Mouse (Mus musculus) frontal cortex, postnatal 10 days (tissue): ENCODE results near the gene Dvl2.
"Not testable (repeated sequence)": the region's sequence is repeated elsewhere in the genome, so short reads cannot be mapped to it uniquely, and the experiment has no call there.

Experiments used
- DNase-seq, 2 experiments: peaks; one replicate each; pipeline ENCODE4 v3.0.0; 2022; ENCODE audit warnings: low spot score in 2 of 2, mixed read lengths in 1 of 2

Dvl2 gene

GRCm38 (mm10) chr11:70010033-70010432, 9.6 kb downstream of the Dvl2 start:
- no peak for DNase-seq

- DNase-seq = no peak
Observed at GRCm38 (mm10) chr11:70010548-70010947, 10.2 kb downstream of the Dvl2 start.

- no peak for DNase-seq
Observed at GRCm38 (mm10) chr11:70010961-70011360, 10.6 kb downstream of the Dvl2 start.

GRCm38 (mm10) chr11:70012931-70013330, 12.5 kb downstream of the Dvl2 start:
- no peak for DNase-seq

GRCm38 (mm10) chr11:70013408-70013807, 13.0 kb downstream of the Dvl2 start:
- DNase-seq = no peak

- DNase-seq = no peak
Observed at GRCm38 (mm10) chr11:70014051-70014450, 13.7 kb downstream of the Dvl2 start.

- peak in 1 of 2 experiments; percentile 84 for DNase-seq
Observed at GRCm38 (mm10) chr11:70014880-70015558, 14.6 kb downstream of the Dvl2 start, which contains the start of gene Acadvl. Gene Acadvl (minus strand): TSS chr11:70015411.

GRCm38 (mm10) chr11:70015677-70016076, 15.3 kb downstream of the Dvl2 start:
- no peak for DNase-seq

GRCm38 (mm10) chr11:70016177-70016576, 15.8 kb downstream of the Dvl2 start:
- DNase-seq = not testable (repeated sequence)

- DNase-seq = no peak
Observed at GRCm38 (mm10) chr11:70016669-70017068, 16.3 kb downstream of the Dvl2 start, which contains the start of gene Dlg4. Gene Dlg4 (plus strand): TSS chr11:70016942.

- DNase-seq = no peak
Observed at GRCm38 (mm10) chr11:70017199-70017767, 16.9 kb downstream of the Dvl2 start.

- peak in 1 of 2 experiments; percentile 71 for DNase-seq
Observed at GRCm38 (mm10) chr11:70018131-70018990, 18.0 kb downstream of the Dvl2 start.

GRCm38 (mm10) chr11:70019495-70020021, 19.2 kb downstream of the Dvl2 start:
- no peak for DNase-seq

- no peak for DNase-seq
Observed at GRCm38 (mm10) chr11:70020022-70020631, 19.7 kb downstream of the Dvl2 start.

GRCm38 (mm10) chr11:70020731-70021263, 20.4 kb downstream of the Dvl2 start:
- peak; percentile 73 to 81 for DNase-seq

- peak; percentile 98 for DNase-seq
Observed at GRCm38 (mm10) chr11:70021264-70022132, 21.1 kb downstream of the Dvl2 start.

GRCm38 (mm10) chr11:70023481-70024150, 23.2 kb downstream of the Dvl2 start:
- no peak for DNase-seq

- DNase-seq = no peak
Observed at GRCm38 (mm10) chr11:70024151-70024514, 23.7 kb downstream of the Dvl2 start.

- no peak for DNase-seq
Observed at GRCm38 (mm10) chr11:70026689-70027088, 26.3 kb downstream of the Dvl2 start.

GRCm38 (mm10) chr11:70027397-70027796, 27.0 kb downstream of the Dvl2 start:
- DNase-seq = no peak
